Mouse (Mus musculus): Measurements from ENCODE around the gene Tepsin.

Gene Tepsin

GRCm38 (mm10) chr11:120060634-120061033 is 37.9 kb downstream of the Tepsin start:
- no peak for DNase-seq

GRCm38 (mm10) chr11:120055953-120056732 is 42.4 kb downstream of the Tepsin start:
- no peak for DNase-seq

- no peak for DNase-seq
Observed at GRCm38 (mm10) chr11:120053846-120054245, 44.7 kb downstream of the Tepsin start.

- DNase-seq, result peak; percentile 48
Observed at GRCm38 (mm10) chr11:120052274-120052673, 46.3 kb downstream of the Tepsin start.

- DNase-seq, result no peak
Observed at GRCm38 (mm10) chr11:120051124-120051811, 47.3 kb downstream of the Tepsin start.

GRCm38 (mm10) chr11:120049067-120049466 is 49.5 kb downstream of the Tepsin start:
- no peak for DNase-seq

GRCm38 (mm10) chr11:120048252-120048556 is 50.3 kb downstream of the Tepsin start:
- no peak for DNase-seq

GRCm38 (mm10) chr11:120047531-120048251 is 50.8 kb downstream of the Tepsin start:
- no peak for DNase-seq

GRCm38 (mm10) chr11:120046553-120047191 is 51.9 kb downstream of the Tepsin start, which contains the start of gene Aatk:
Gene Aatk (minus strand): TSS chr11:120047167.
- DNase-seq, result no peak

- no peak for DNase-seq
Observed at GRCm38 (mm10) chr11:120045839-120046552, 52.5 kb downstream of the Tepsin start.

GRCm38 (mm10) chr11:120045341-120045740 is 53.2 kb downstream of the Tepsin start:
- DNase-seq, result no peak

- DNase-seq, result peak; percentile 60
Observed at GRCm38 (mm10) chr11:120042141-120042838, 56.2 kb downstream of the Tepsin start.

- peak; percentile 94 for DNase-seq
Observed at GRCm38 (mm10) chr11:120041191-120042123, 57.1 kb downstream of the Tepsin start.

Measured in lung, postnatal 36 days (tissue).